Mouse (Mus musculus): ENCODE data around the gene Gabarapl2. TPM values are rescaled to one million over a fixed set of nuclear protein-coding genes. Genes with fewer than 3 reads are reported as not detected.

The Gabarapl2 gene
- total RNA-seq (2022): 100 to 1,000 TPM; 204 to 223 (median 217) TPM

GRCm38 (mm10) chr8:111940171-111941100, at the start of gene Gabarapl2:
Gene Gabarapl2, plus strand, starts transcription at chr8:111940703.
- peak; percentile 96 for DNase-seq (ENCODE audit: low spot score in 2 of 2)

GRCm38 (mm10) chr8:111890911-111891303, 49.6 kb upstream of the Gabarapl2 start:
- no peak for DNase-seq (ENCODE audit: low spot score in 2 of 2)

- DNase-seq (ENCODE audit: low spot score in 2 of 2): no peak
These were observed 48.5 kb upstream of the Gabarapl2 start for GRCm38 (mm10) chr8:111891983-111892382.

GRCm38 (mm10) chr8:111892615-111893014, 47.9 kb upstream of the Gabarapl2 start:
- no peak for DNase-seq (ENCODE audit: low spot score in 2 of 2)

GRCm38 (mm10) chr8:111894955-111895354, 45.5 kb upstream of the Gabarapl2 start:
- no peak for DNase-seq (ENCODE audit: low spot score in 2 of 2)

- DNase-seq (ENCODE audit: low spot score in 2 of 2): no peak
These were observed 41.9 kb upstream of the Gabarapl2 start for GRCm38 (mm10) chr8:111898586-111898985.

GRCm38 (mm10) chr8:111902080-111902479, 38.4 kb upstream of the Gabarapl2 start:
- DNase-seq (ENCODE audit: low spot score in 2 of 2): no peak

GRCm38 (mm10) chr8:111905500-111906121, 34.9 kb upstream of the Gabarapl2 start:
- no peak for DNase-seq (ENCODE audit: low spot score in 2 of 2)

GRCm38 (mm10) chr8:111909621-111910450, 30.7 kb upstream of the Gabarapl2 start, which contains the start of gene Chst5:
Gene Chst5, minus strand, starts transcription at chr8:111910447.
- DNase-seq (ENCODE audit: low spot score in 2 of 2): no peak

- DNase-seq (ENCODE audit: low spot score in 2 of 2): peak; percentile 38 to 48
These were observed 28.9 kb upstream of the Gabarapl2 start for GRCm38 (mm10) chr8:111911572-111911971.

GRCm38 (mm10) chr8:111912860-111913432, 27.6 kb upstream of the Gabarapl2 start:
- DNase-seq (ENCODE audit: low spot score in 2 of 2): peak; percentile 29 to 46

- DNase-seq (ENCODE audit: low spot score in 2 of 2): no peak
These were observed 20.8 kb upstream of the Gabarapl2 start for GRCm38 (mm10) chr8:111919663-111920062.

- no peak for DNase-seq (ENCODE audit: low spot score in 2 of 2)
These were observed 19.5 kb upstream of the Gabarapl2 start for GRCm38 (mm10) chr8:111920971-111921370.

- peak in 1 of 2 experiments; percentile 42 for DNase-seq (ENCODE audit: low spot score in 2 of 2)
These were observed 17.1 kb upstream of the Gabarapl2 start for GRCm38 (mm10) chr8:111923383-111923804.

- DNase-seq (ENCODE audit: low spot score in 2 of 2): no peak
These were observed 15.5 kb upstream of the Gabarapl2 start for GRCm38 (mm10) chr8:111924976-111925375.

- DNase-seq (ENCODE audit: low spot score in 2 of 2): no peak
These were observed 10.7 kb upstream of the Gabarapl2 start for GRCm38 (mm10) chr8:111929648-111930344.

- no peak for DNase-seq (ENCODE audit: low spot score in 2 of 2)
These were observed 8.8 kb upstream of the Gabarapl2 start for GRCm38 (mm10) chr8:111931721-111932120.

- DNase-seq (ENCODE audit: low spot score in 2 of 2): no peak
These were observed 7.7 kb upstream of the Gabarapl2 start for GRCm38 (mm10) chr8:111932580-111933336.

GRCm38 (mm10) chr8:111933348-111934076, 7.0 kb upstream of the Gabarapl2 start, which contains the start of gene Tmem231:
Gene Tmem231, minus strand, starts transcription at chr8:111933881.
- peak; percentile 87 to 90 for DNase-seq (ENCODE audit: low spot score in 2 of 2)
